In genomic region chr16:30163303-30163702, GRCm38 (mm10) we compare ENCODE assay signal across 31 mouse cellular contexts.
A peak's percentile ranks its signal among the peaks of the same experiment; 100 is the strongest.
DNase-seq lines count a peak whose midpoint lies in the region; ATAC-seq and TF ChIP-seq lines count a peak whose summit lies in the region.
"Had no signal": no experiment of that assay in that cellular context is flagged by ENCODE, and none has a peak within 500 bp of the region (broad histone marks: within the 10 kb centered on the region; RNA-seq: fewer than 3 reads in every experiment).

No protein-coding gene starts in this region.

- H3K4me1 ChIP-seq in kidney, embryonic 14.5 days (ENCODE audit: control insufficient read depth, insufficient read depth, low read length): peaks cover 9% of the 10 kb centered on the region
- H3K4me1 ChIP-seq in intestine, postnatal 0 days (replicated peaks; ENCODE audit: control insufficient read depth, insufficient read depth, low read length): no peaks in the 10 kb centered on the region
- peaks cover 15% of the 10 kb centered on the region for H3K4me1 ChIP-seq in liver, embryonic 11.5 days (replicated peaks; ENCODE audit: control insufficient read depth, insufficient read depth, low read length)
- no peaks in the 10 kb centered on the region; the same call in 1 of the 2 replicates for H3K4me1 ChIP-seq in liver, embryonic 16.5 days (ENCODE audit: control insufficient read depth, low read depth, low read length)
- no peaks in the 10 kb centered on the region for H3K4me1 ChIP-seq in midbrain, embryonic 15.5 days
- H3K4me1 ChIP-seq: forebrain, embryonic 12.5 days; neural tube, embryonic 12.5 days had no signal

- H3K9ac ChIP-seq in kidney, embryonic 14.5 days (ENCODE audit: low read depth, low read length): no peak overlapping the region
- H3K9ac ChIP-seq in intestine, postnatal 0 days (ENCODE audit: low read depth, low read length): no peak overlapping the region
- H3K9ac ChIP-seq in liver, embryonic 11.5 days (ENCODE audit: low read depth, low read length): no peak overlapping the region
- no peak overlapping the region for H3K9ac ChIP-seq in liver, embryonic 16.5 days (ENCODE audit: low read depth, low read length)
- H3K9ac ChIP-seq in midbrain, embryonic 15.5 days: no peak overlapping the region
- H3K9ac ChIP-seq: embryonic facial prominence, embryonic 15.5 days; forebrain, embryonic 12.5 days; forebrain, postnatal 0 days; heart, embryonic 15.5 days; limb, embryonic 13.5 days; lung, embryonic 14.5 days; neural tube, embryonic 12.5 days had no signal

- no peak for TF ChIP-seq CTCF in intestine, postnatal 0 days (IDR thresholded peaks at IDR 0.05; ENCODE audit: low read depth)

- ATAC-seq in kidney, embryonic 14.5 days (ENCODE audit: low FRiP score, low TSS enrichment): no peak
- ATAC-seq in intestine, postnatal 0 days: peak; percentile 60; the same call in 1 of the 2 replicates
- no peak for ATAC-seq in liver, embryonic 11.5 days (replicated peaks; ENCODE audit: low FRiP score)
- peak; percentile 88 for ATAC-seq in liver, embryonic 16.5 days (ENCODE audit: low read depth)
- no peak for ATAC-seq in midbrain, embryonic 15.5 days (replicated peaks)
- ATAC-seq: activated CD4-positive, CD25-positive, alpha-beta regulatory T cell, adult 4 months; forebrain, postnatal 0 days; hindbrain, embryonic 16.5 days had no signal

- no peaks in the 10 kb centered on the region for H3K36me3 ChIP-seq in kidney, embryonic 14.5 days (ENCODE audit: control insufficient read depth, insufficient read depth, low read length)
- H3K36me3 ChIP-seq in intestine, postnatal 0 days (ENCODE audit: control insufficient read depth, insufficient read depth): no peaks in the 10 kb centered on the region
- H3K36me3 ChIP-seq in liver, embryonic 11.5 days (ENCODE audit: control insufficient read depth, insufficient read depth, low read length): no peaks in the 10 kb centered on the region
- H3K36me3 ChIP-seq in liver, embryonic 16.5 days (ENCODE audit: control insufficient read depth, insufficient read depth): no peaks in the 10 kb centered on the region
- no peaks in the 10 kb centered on the region for H3K36me3 ChIP-seq in midbrain, embryonic 15.5 days (replicated peaks)
- H3K36me3 ChIP-seq: embryonic facial prominence, embryonic 10.5 days; embryonic facial prominence, embryonic 15.5 days; forebrain, embryonic 12.5 days; heart, embryonic 10.5 days; heart, embryonic 15.5 days; limb, embryonic 13.5 days; neural tube, embryonic 12.5 days had no signal

- no peak overlapping the region for H3K4me2 ChIP-seq in kidney, embryonic 14.5 days (replicated peaks; ENCODE audit: low read depth, low read length)
- no peak overlapping the region for H3K4me2 ChIP-seq in intestine, postnatal 0 days (replicated peaks; ENCODE audit: low read depth)
- H3K4me2 ChIP-seq in liver, embryonic 11.5 days: no peak overlapping the region
- H3K4me2 ChIP-seq in liver, embryonic 16.5 days (ENCODE audit: low read depth, low read length): no peak overlapping the region
- H3K4me2 ChIP-seq in midbrain, embryonic 15.5 days: no peak overlapping the region
- H3K4me2 ChIP-seq: embryonic facial prominence, embryonic 15.5 days; forebrain, embryonic 12.5 days; heart, embryonic 15.5 days; limb, embryonic 13.5 days; lung, embryonic 14.5 days; midbrain, embryonic 11.5 days; neural tube, embryonic 12.5 days had no signal

- H3K27me3 ChIP-seq in kidney, embryonic 14.5 days (ENCODE audit: control insufficient read depth, insufficient read depth, low read length): no peaks in the 10 kb centered on the region
- H3K27me3 ChIP-seq in intestine, postnatal 0 days (replicated peaks; ENCODE audit: control insufficient read depth, insufficient read depth, low read length): no peaks in the 10 kb centered on the region
- H3K27me3 ChIP-seq in liver, embryonic 11.5 days (replicated peaks; ENCODE audit: control insufficient read depth, insufficient read depth, low read length): no peaks in the 10 kb centered on the region
- H3K27me3 ChIP-seq in liver, embryonic 16.5 days (ENCODE audit: control insufficient read depth, insufficient read depth, low read depth, low read length): no peaks in the 10 kb centered on the region
- peaks cover 6% of the 10 kb centered on the region; the same call in 1 of the 2 replicates for H3K27me3 ChIP-seq in midbrain, embryonic 15.5 days (replicated peaks)
- H3K27me3 ChIP-seq: embryonic facial prominence, embryonic 15.5 days; heart, embryonic 15.5 days; limb, embryonic 13.5 days; neural tube, embryonic 12.5 days had no signal

- no peaks in the 10 kb centered on the region for H3K9me3 ChIP-seq in kidney, embryonic 14.5 days (ENCODE audit: control insufficient read depth, low read length)
- H3K9me3 ChIP-seq in intestine, postnatal 0 days (ENCODE audit: control insufficient read depth): no peaks in the 10 kb centered on the region
- H3K9me3 ChIP-seq in liver, embryonic 11.5 days (ENCODE audit: control insufficient read depth, low read length): no peaks in the 10 kb centered on the region; the same call in 1 of the 2 replicates
- no peaks in the 10 kb centered on the region for H3K9me3 ChIP-seq in liver, embryonic 16.5 days (replicated peaks; ENCODE audit: control insufficient read depth, low read length)
- no peaks in the 10 kb centered on the region for H3K9me3 ChIP-seq in midbrain, embryonic 15.5 days
- H3K9me3 ChIP-seq: embryonic facial prominence, embryonic 15.5 days; forebrain, embryonic 12.5 days; heart, embryonic 10.5 days; heart, embryonic 15.5 days; limb, embryonic 13.5 days; neural tube, embryonic 12.5 days had no signal

- H3K27ac ChIP-seq in kidney, embryonic 14.5 days (ENCODE audit: low read depth, low read length): no peak overlapping the region
- no peak overlapping the region for H3K27ac ChIP-seq in intestine, postnatal 0 days (ENCODE audit: low read depth, low read length)
- H3K27ac ChIP-seq in liver, embryonic 11.5 days (ENCODE audit: low read depth, low read length): peak overlapping the region; percentile 19; the same call in 1 of the 2 replicates
- no peak overlapping the region for H3K27ac ChIP-seq in liver, embryonic 16.5 days (ENCODE audit: low read length)
- no peak overlapping the region for H3K27ac ChIP-seq in midbrain, embryonic 15.5 days
- H3K27ac ChIP-seq: embryonic facial prominence, embryonic 10.5 days; embryonic facial prominence, embryonic 15.5 days; forebrain, embryonic 12.5 days; heart, embryonic 10.5 days; heart, embryonic 15.5 days; layer of hippocampus, adult 2 months; limb, embryonic 13.5 days; neural tube, embryonic 12.5 days; stomach, postnatal 0 days had no signal

- H3K4me3 ChIP-seq in kidney, embryonic 14.5 days (ENCODE audit: low read length): no peak overlapping the region
- H3K4me3 ChIP-seq in intestine, postnatal 0 days (ENCODE audit: low read depth, low read length): no peak overlapping the region
- no peak overlapping the region for H3K4me3 ChIP-seq in liver, embryonic 11.5 days (ENCODE audit: low read depth, low read length)
- no peak overlapping the region for H3K4me3 ChIP-seq in liver, embryonic 16.5 days (ENCODE audit: low read depth, low read length)
- H3K4me3 ChIP-seq in midbrain, embryonic 15.5 days: no peak overlapping the region
- H3K4me3 ChIP-seq: embryonic facial prominence, embryonic 10.5 days; embryonic facial prominence, embryonic 15.5 days; forebrain, embryonic 12.5 days; heart, embryonic 10.5 days; heart, embryonic 15.5 days; layer of hippocampus, adult 2 months; limb, embryonic 13.5 days; myocyte; neural tube, embryonic 12.5 days had no signal

- WGBS in kidney, embryonic 14.5 days: 73% methylated on average over 4 of the region's 4 CpGs
- WGBS in intestine, postnatal 0 days: 46% methylated on average over 4 of the region's 4 CpGs
- 76% methylated on average over 4 of the region's 4 CpGs for WGBS in liver, embryonic 11.5 days
- WGBS in liver, embryonic 16.5 days (ENCODE audit: insufficient replicate concordance): 68% methylated on average over 4 of the region's 4 CpGs
- 85% methylated on average over 4 of the region's 4 CpGs for WGBS in midbrain, embryonic 15.5 days

- DNase-seq in kidney, adult 9 months: peak; percentile 65
- no peak for DNase-seq in liver, embryonic 11.5 days (ENCODE audit: low spot score)
- DNase-seq in left cerebral cortex, adult 18-20 months (ENCODE audit: low spot score in 2 of 2): no peak
- DNase-seq: adrenal gland, adult 2 months; B cell, adult 2 months; cerebellum, adult 2 months; cerebellum, postnatal 14 days; forebrain, postnatal 0 days; gastrocnemius, postnatal 10 days; lung, embryonic 14.5 days; right cerebral cortex, adult 18-20 months; right cerebral cortex, postnatal 4 days; thymus, adult 18-20 months; thymus, postnatal 25 days had no signal

Comparison
In these comparisons a context has a peak if more than half of its experiments do, and no peak if none do; other contexts are left out.
1. ATAC-seq: peak in intestine, postnatal 0 days (single experiment) and liver, embryonic 16.5 days (single experiment); none in kidney, embryonic 14.5 days (single experiment), liver, embryonic 11.5 days (single experiment) and midbrain, embryonic 15.5 days (single experiment).